Mouse (Mus musculus) embryonic fibroblast, embryonic 13.5 days (primary cell): ENCODE measurements around the gene Polr2f.

Experiments used
- CTCF ChIP-seq: IDR thresholded peaks from 2 replicates; pipeline ENCODE4 v1.5.1; 2011; ENCODE audit warnings: mild to moderate bottlenecking, control low read depth, low read length, moderate library complexity, borderline replicate concordance; ENCODE audit not compliant: insufficient read depth
- POLR2A ChIP-seq: IDR thresholded peaks from 2 replicates; pipeline ENCODE4 v1.6.1; 2011; ENCODE audit warnings: low read depth, mild to moderate bottlenecking, control low read depth, low read length, moderate library complexity

GRCm38 (mm10) chr15:79092284-79092683, 48.5 kb upstream of the Polr2f start:
- TF ChIP-seq CTCF (no peak), POLR2A (no peak)
